Mouse (Mus musculus): ENCODE results near the gene 3110009E18Rik.

The 3110009E18Rik gene

DNA sequence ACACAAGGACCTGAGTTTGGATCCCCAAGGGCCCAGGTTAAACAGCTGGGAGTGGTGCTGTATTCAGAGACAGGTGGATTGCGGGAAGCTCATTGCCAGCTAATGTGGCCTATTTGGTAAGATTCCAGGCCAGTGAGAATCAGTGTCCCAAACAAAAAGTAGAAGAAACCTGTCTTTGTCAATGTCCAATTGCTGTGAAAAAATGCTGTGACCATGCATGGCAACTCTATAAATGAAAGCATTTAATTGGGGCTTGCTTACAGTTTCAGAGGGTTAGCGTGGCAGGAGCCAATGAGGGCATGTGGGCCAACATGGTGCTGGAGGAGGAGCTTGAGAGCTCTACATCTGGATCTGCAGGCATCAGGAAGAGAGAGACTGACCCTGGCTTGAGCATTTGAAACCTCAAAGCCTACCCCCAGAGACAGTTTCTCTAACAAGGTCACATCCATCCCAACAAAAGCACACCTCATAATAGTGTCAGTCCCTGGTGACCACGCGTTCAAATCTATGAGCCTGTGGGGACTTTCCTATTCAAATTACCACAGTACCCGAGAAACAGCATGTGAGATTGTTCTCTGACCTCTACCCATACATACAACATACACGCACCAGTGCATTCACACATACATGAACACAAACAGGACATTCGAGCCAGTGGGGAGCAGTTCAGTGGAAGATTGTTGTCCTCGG is 24.7 kb downstream of the 3110009E18Rik start:
- DNase-seq (ENCODE audit: low read depth), result no peak

- peak; percentile 67 for DNase-seq (ENCODE audit: low read depth)
Observed at GRCm38 (mm10) chr1:120146994-120147393, 26.0 kb downstream of the 3110009E18Rik start.

GRCm38 (mm10) chr1:120154232-120154631 is 33.2 kb downstream of the 3110009E18Rik start:
- DNase-seq (ENCODE audit: low read depth), result peak; percentile 75

GRCm38 (mm10) chr1:120155325-120155724 is 34.3 kb downstream of the 3110009E18Rik start:
- peak; percentile 53 for DNase-seq (ENCODE audit: low read depth)

DNA sequence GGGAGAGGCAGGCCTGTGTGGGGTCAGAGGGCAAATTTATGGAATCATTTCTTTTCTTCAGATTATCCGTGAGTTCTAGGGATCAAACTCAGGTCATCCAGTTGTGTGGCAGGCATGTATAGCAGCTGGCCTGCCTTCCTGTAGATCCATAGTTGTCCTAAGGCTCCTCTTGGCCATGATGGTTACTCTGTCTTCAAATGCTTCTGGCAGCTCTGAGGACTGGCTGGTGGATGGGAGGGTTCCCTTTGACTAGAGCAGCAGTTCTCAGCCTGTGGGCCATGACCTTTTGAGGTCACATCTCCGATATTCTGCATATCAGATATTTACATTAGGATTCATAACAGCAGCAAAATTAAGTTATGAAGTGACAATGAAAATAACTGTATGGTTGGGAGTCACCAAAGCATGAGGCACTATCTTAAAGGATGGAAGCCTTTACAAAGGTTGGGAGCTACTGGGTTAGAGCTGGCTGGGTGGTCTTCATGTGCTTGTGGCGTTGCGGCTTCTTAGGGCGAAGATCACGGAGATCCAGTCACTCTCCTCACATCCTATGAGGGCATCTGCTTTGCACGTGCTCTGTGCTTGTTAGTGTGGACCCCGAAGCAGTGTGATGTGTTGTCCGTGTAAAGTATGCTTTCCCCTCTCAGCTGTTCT is 37.6 kb downstream of the 3110009E18Rik start:
- DNase-seq (ENCODE audit: low read depth), result no peak

- no peak for DNase-seq (ENCODE audit: low read depth)
Observed at GRCm38 (mm10) chr1:120161502-120161901, 40.5 kb downstream of the 3110009E18Rik start.

DNA sequence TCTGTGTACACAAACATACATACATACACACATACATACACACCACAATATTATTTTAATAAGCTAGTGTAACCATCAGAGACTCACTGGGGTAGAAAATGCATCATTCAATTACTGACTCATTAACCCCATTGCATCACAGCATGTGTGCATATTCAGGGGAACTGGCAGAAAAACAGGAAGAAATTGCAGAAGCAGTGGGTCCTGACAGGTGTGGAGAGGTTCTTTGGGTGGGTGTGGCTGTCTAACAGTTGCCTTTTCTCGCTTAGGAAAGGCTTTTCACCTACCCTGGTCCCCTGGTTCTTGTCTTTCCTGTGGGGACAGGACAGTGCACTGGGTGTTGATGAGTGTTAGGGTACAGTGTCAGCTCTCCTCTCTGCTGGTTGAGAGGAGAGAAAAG is 41.6 kb downstream of the 3110009E18Rik start:
- peak; percentile 51 for DNase-seq (ENCODE audit: low read depth)

DNA sequence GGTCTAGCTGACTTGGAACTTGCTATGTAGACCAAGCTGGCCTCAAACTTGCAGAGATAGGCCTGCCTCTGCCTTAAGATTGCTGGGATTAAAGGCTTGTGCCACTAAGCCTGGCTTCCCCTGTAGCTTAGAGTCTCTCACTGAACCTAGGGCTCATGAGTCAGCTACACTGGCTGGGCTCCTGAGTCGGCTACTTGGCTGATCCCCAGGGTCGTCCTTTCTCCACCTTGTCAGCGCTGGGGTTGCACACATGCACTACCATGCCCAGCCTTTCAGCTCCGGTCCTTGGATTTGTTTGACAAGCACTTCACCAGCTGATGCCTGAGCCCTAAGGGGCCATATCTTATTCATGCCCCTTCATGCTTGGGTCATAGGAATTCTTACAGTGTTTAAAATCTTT is 47.0 kb downstream of the 3110009E18Rik start:
- DNase-seq (ENCODE audit: low read depth), result no peak

GRCm38 (mm10) chr1:120168674-120169073 is 47.7 kb downstream of the 3110009E18Rik start:
- DNase-seq (ENCODE audit: low read depth), result no peak

DNA sequence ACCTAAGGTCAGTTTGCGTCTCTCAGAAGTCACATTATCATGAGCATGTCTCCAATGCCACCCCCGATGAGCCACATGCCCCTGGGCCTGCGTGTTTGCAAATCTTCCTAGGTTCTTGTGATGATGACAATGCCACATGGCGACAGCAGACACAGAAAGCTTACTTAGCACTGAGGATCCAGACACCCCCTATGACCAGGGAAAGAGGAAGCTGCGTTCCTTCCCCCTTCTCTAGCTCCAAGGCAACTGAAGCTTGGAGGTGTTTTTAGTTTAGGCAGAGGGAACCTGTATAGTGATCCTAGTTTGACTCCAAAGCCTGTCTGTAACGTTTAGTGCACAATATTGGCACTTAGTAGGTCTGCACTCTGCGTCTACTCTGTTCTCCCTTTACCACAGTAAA is 49.3 kb downstream of the 3110009E18Rik start:
- DNase-seq (ENCODE audit: low read depth), result no peak

DNA sequence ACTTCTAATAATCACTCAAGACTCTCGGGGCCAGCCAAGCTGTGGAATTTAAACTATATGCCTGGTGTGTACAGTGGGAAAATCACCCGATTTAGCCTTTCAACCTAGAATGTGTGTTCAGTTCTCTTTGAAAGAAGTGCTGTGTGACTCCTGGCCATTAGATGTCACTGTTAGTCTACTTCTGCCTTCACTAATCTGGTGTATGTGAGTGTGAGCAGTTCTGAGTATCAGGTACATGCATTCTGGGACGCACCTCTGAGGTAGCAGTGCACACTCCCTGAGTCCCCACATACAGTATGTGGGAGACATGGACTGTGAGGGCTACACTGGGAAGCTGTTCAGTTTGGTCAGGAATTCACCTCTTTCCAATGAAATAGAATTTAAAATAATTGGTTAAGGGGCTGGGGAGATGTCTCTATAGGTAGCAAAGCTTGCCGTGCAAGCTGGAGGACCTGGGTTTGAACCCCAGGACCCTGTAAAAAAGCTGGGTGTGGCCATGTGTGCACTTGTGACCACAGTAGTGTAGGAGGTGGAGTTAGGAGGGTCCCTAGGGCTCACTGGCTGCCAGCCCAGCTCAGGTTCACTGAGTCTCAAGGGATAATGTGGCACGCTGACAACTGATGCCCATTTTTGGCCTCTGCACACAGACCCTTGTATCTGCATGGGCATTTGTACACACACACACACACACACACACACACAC is 51.0 kb downstream of the 3110009E18Rik start:
- peak; percentile 56 for DNase-seq (ENCODE audit: low read depth)

- DNase-seq (ENCODE audit: low read depth), result no peak
Observed at GRCm38 (mm10) chr1:120174991-120175390, 54.0 kb downstream of the 3110009E18Rik start.

DNA sequence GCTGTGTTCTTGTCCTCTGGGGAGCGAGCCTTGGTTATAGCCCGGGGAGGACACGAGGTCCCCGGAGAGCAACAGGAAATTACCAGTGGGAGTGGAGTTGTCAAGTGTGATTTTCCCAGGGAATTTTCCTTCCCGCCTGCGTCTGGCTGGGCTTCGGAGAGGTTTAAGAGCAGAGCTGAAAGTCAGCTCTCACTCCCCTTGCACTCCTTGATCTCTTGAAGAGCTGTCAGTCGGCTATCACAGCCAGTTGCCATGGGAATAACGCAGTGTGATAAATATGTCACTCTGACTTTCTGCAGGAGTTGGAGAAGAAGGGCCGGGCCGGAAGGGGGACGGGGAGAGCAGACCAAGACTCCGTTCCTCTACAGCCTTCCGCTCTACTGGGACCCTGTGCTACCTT is 55.3 kb downstream of the 3110009E18Rik start:
- no peak for DNase-seq (ENCODE audit: low read depth)

DNA sequence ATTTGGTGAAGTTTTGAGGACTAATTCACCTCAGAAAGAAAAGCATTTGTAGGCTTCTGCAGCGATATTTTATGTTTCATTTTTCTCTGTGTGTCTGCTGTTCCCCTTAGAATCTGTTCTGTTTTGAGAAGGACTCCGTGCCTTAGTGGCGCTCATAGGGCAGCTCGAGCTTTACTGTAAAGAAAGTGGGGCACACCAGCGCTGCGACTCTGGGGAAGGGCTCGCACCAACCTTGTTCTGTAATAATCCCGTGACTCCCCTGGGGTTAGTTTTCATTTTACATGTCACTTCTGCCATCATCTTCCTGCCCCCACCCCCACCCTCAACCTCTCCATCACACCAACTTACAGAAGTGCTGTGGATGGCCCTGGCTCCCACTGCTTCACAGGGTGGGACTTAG is 56.2 kb downstream of the 3110009E18Rik start:
- no peak for DNase-seq (ENCODE audit: low read depth)

- no peak for DNase-seq (ENCODE audit: low read depth)
Observed at GRCm38 (mm10) chr1:120186204-120186603, 65.2 kb downstream of the 3110009E18Rik start.

GRCm38 (mm10) chr1:120186655-120187054 is 65.7 kb downstream of the 3110009E18Rik start:
- DNase-seq (ENCODE audit: low read depth), result no peak

- no peak for DNase-seq (ENCODE audit: low read depth)
Observed at GRCm38 (mm10) chr1:120187059-120187458, 66.1 kb downstream of the 3110009E18Rik start.

DNA sequence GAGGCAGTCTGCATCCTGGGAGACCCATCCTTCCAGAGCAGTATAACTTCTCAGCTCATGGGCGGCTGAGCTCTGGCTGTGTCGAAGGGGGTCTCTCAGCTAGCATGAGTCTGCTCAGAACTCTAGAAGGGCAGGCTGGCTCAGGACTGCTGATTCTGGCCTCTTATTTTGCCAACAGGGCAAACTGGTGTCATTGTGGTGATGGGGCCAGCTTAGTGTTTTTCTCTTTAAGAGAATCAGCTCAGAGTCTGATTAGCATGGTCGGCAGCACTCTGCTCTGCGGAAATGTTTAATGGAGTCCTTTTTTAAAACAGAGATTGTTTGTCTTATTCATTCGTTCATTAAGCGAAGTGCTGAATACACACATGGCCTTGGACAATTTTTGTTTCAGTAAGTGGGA is 68.2 kb downstream of the 3110009E18Rik start:
- DNase-seq (ENCODE audit: low read depth), result no peak

DNA sequence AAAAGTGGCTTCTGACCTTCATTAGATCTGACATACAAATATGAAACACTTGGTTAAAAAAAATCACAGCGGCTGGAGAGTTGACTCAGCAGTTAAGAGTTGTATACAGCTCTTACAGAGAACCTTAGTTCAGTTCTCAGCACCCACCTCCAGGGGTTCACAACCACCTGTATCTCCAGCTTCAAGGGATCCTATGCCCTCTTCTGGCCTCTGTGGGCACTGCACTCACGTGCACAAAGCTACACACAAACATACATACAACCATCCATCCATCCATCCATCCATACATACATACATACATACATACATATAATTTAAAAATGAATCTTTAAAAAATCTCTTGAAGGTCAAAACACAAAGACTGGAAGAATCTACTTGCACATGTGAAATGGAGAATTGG is 69.3 kb downstream of the 3110009E18Rik start:
- DNase-seq (ENCODE audit: low read depth), result no peak

- DNase-seq (ENCODE audit: low read depth), result no peak
Observed at GRCm38 (mm10) chr1:120190946-120191345, 70.0 kb downstream of the 3110009E18Rik start.

DNA sequence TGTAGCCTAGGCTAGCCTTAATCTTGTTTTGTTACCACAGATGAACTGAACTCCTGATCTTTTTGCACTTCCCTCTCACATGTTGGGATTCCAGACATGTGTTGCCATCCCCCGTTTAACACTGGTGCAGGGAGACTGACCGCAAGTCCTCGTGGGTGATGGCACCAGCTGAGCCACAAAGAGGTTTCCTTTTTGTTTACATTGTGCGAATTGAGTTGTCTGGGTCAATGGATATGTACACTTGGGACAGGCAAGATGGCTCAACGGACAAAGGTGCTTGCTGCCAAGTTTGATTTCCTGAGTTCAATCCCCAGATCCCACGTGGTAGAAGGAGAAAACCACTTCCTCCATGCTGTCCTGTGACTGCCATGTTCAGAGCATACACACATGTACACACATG is 71.3 kb downstream of the 3110009E18Rik start:
- no peak for DNase-seq (ENCODE audit: low read depth)

GRCm38 (mm10) chr1:120193586-120193985 is 72.6 kb downstream of the 3110009E18Rik start:
- DNase-seq (ENCODE audit: low read depth), result no peak

- no peak for DNase-seq (ENCODE audit: low read depth)
Observed at GRCm38 (mm10) chr1:120195947-120196346, 75.0 kb downstream of the 3110009E18Rik start.

Measured in 416B (cell line).